ENCODE assay signal across 18 mouse cellular contexts in the genomic region with DNA sequence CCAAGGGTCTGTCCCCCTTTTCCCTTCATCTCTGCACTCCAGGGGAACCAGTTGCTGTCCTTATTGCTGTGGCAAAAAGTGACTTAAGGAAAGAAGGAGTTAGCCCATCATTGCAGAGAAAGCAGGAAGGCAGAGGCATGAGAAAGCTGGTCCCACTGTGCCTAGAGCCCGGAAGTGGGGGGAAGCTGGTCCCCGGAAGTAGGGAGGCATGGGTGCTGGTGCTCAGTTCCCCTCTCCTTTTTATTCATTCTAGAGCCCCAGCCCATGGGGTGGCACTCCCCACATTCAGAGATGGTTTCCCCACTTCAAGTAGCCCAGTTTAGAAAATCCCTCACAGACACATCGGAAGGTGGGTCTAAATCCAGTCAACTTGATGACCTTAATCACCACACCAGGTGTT.
"Had no signal": no experiment of that assay in that cellular context is flagged by ENCODE, and none has a peak within 500 bp of the region (broad histone marks: within the 10 kb centered on the region; RNA-seq: fewer than 3 reads in every experiment).

No protein-coding gene starts in this region.

- H3K9me3 ChIP-seq: heart, embryonic 10.5 days; intestine, embryonic 15.5 days; limb, embryonic 15.5 days; liver, embryonic 13.5 days had no signal

- H3K36me3 ChIP-seq: heart, embryonic 10.5 days; intestine, embryonic 15.5 days; limb, embryonic 13.5 days; limb, embryonic 15.5 days; liver, embryonic 13.5 days had no signal

- H3K27me3 ChIP-seq: heart, embryonic 12.5 days; hindbrain, embryonic 12.5 days; intestine, embryonic 15.5 days; limb, embryonic 13.5 days; limb, embryonic 15.5 days; liver, embryonic 13.5 days had no signal

- ATAC-seq: intestine, embryonic 15.5 days; intestine, postnatal 0 days had no signal

- DNase-seq: gastrocnemius, postnatal 14 days; gastrocnemius, postnatal 36 days; heart, adult 11 months; heart, postnatal 10 days; heart, postnatal 4 days; kidney, postnatal 10 days; kidney, postnatal 25 days; kidney, postnatal 4 days; left cerebral cortex, postnatal 4 days; liver, embryonic 13.5 days had no signal

- H3K9ac ChIP-seq: hindbrain, embryonic 12.5 days; intestine, embryonic 15.5 days; liver, embryonic 13.5 days had no signal

- H3K27ac ChIP-seq: hindbrain, embryonic 12.5 days; intestine, embryonic 15.5 days; left cerebral cortex, adult 2 months; limb, embryonic 13.5 days; liver, embryonic 13.5 days had no signal

- H3K4me3 ChIP-seq: intestine, embryonic 15.5 days; left cerebral cortex, adult 2 months had no signal
